Mouse (Mus musculus): ENCODE data around the gene Megf11. TPM values are rescaled to one million over a fixed set of nuclear protein-coding genes. Genes with fewer than 3 reads are reported as not detected.
A peak's percentile ranks its signal among the peaks of the same experiment; 100 is the strongest.

Gene Megf11
- polyA plus RNA-seq, 1 experiment = 0.94 TPM

DNA sequence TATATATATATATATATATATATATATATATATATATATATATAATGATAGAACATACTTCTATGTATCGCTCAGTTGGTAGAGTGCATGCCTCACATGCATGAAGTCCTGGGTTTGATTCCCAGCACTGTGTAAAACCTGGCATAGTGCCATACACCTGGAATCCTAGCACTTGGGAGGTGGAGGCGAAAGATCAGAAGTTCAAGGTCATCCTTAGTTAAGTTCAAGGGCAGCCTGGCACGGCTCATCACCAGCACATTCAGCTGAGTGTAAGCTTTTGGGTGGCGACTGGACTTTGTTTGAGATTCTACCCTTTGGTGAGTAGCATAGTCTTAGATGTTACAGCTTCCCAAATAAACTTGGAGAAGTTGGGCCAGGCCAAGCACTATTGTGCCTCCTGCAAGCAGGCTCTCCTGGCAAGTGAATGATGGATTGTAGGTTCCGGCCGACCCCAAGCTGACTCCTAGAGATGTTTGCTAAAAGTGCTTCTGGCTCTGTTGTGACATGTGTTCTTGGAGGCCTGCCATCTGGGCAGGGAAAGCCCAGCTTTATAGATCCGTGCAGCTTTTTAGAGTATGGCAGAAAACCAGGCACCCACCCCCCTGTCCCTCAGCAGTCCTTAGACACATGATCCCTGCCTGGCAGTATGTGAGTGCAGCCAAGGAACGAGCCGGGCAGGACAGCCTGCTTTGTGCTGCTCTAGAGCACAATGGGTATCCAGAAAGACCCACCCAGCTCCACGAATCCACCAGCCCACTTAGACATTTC lies 2.2 kb upstream of the Megf11 start:
- TF ChIP-seq CTCF (IDR thresholded peaks at IDR 0.05; ENCODE audit: low read depth, low read length) = no peak
- TF ChIP-seq POLR2A (IDR thresholded peaks at IDR 0.05; ENCODE audit: insufficient read depth, low read length) = no peak
- no peak for TF ChIP-seq EP300 (IDR thresholded peaks at IDR 0.05; ENCODE audit: insufficient read depth, low read depth, low read length)
- Histone ChIP-seq H3K36me3 (ENCODE audit: control insufficient read depth, insufficient read depth, low read length, poor library complexity, severe bottlenecking) (no peaks in the 10 kb centered on the region), H3K9ac (ENCODE audit: low read depth, poor library complexity, severe bottlenecking) (no peak overlapping the region), H3K4me3 (ENCODE audit: low read depth, low read length) (no peak overlapping the region), H3K27ac (ENCODE audit: insufficient read depth, low read length) (no peak overlapping the region), H3K4me1 (ENCODE audit: control insufficient read depth, insufficient read depth, low read length) (no peaks in the 10 kb centered on the region), H3K9me3 (replicated peaks; ENCODE audit: control insufficient read depth, insufficient read depth, low read length, poor library complexity, severe bottlenecking) (peaks cover 6% of the 10 kb centered on the region), H3K27me3 (ENCODE audit: control insufficient read depth, insufficient read depth, low read length, poor library complexity, severe bottlenecking) (peaks cover 16% of the 10 kb centered on the region)

GRCm38 (mm10) chr9:64386466-64387211 lies 1.2 kb downstream of the Megf11 start:
- Histone ChIP-seq H3K9me3 (replicated peaks; ENCODE audit: control insufficient read depth, insufficient read depth, low read length, poor library complexity, severe bottlenecking) (no peaks in the 10 kb centered on the region), H3K9ac (ENCODE audit: low read depth, poor library complexity, severe bottlenecking) (peak overlapping the region; percentile 80), H3K27me3 (ENCODE audit: control insufficient read depth, insufficient read depth, low read length, poor library complexity, severe bottlenecking) (peaks cover 16% of the 10 kb centered on the region), H3K36me3 (ENCODE audit: control insufficient read depth, insufficient read depth, low read length, poor library complexity, severe bottlenecking) (no peaks in the 10 kb centered on the region), H3K27ac (ENCODE audit: insufficient read depth, low read length) (no peak overlapping the region), H3K4me1 (ENCODE audit: control insufficient read depth, insufficient read depth, low read length) (peaks cover 7% of the 10 kb centered on the region), H3K4me3 (ENCODE audit: low read depth, low read length) (peak overlapping the region; percentile 82)
- TF ChIP-seq CTCF (IDR thresholded peaks at IDR 0.05; ENCODE audit: low read depth, low read length) (peak; percentile 49), EP300 (IDR thresholded peaks at IDR 0.05; ENCODE audit: insufficient read depth, low read depth, low read length) (no peak)

DNA sequence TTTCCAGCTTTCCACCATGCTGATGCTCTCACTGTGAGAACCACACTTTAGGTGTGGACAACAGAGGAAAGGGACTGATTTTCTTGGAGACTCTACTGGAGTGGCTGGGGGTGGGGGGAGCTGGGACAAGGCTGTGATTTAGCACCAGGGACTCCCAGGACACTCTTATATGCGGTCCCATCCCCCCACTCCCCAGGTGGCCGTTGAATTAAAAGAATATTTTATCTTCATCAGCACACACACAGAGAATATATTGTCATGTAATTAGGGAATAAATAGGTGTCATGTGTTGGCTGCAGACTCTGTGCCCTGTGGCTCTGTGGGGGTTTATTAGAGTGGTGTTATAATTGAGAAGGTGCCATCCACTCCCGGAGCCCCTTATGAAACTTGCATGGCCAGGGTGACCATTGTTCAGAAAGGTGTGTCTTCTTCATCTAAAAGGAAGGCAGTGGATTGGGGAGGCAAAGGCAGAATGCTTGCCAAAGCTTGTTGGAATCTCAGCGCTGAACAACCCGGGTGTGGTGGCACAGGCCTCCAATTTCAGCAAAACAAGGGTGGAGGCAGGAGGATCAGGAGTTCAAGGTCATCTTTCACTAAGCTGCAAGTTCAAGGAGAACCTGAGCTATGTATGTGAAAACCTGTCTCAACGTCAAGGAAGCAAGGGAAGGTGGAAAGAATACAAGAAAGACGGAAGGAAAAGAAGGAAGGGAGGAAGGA lies 4.3 kb downstream of the Megf11 start:
- H3K27ac ChIP-seq (ENCODE audit: insufficient read depth, low read length) = no peak overlapping the region
- H3K27me3 ChIP-seq (ENCODE audit: control insufficient read depth, insufficient read depth, low read length, poor library complexity, severe bottlenecking) = peaks cover 16% of the 10 kb centered on the region
- H3K4me3 ChIP-seq (ENCODE audit: low read depth, low read length) = no peak overlapping the region
- TF ChIP-seq POLR2A (IDR thresholded peaks at IDR 0.05; ENCODE audit: insufficient read depth, low read length) = no peak
- peak; percentile 76 for TF ChIP-seq EP300 (IDR thresholded peaks at IDR 0.05; ENCODE audit: insufficient read depth, low read depth, low read length)
- TF ChIP-seq CTCF (IDR thresholded peaks at IDR 0.05; ENCODE audit: low read depth, low read length) = no peak
- no peaks in the 10 kb centered on the region for H3K36me3 ChIP-seq (ENCODE audit: control insufficient read depth, insufficient read depth, low read length, poor library complexity, severe bottlenecking)
- no peak overlapping the region for H3K9ac ChIP-seq (ENCODE audit: low read depth, poor library complexity, severe bottlenecking)
- no peaks in the 10 kb centered on the region for H3K9me3 ChIP-seq (replicated peaks; ENCODE audit: control insufficient read depth, insufficient read depth, low read length, poor library complexity, severe bottlenecking)
- H3K4me1 ChIP-seq (ENCODE audit: control insufficient read depth, insufficient read depth, low read length) = peaks cover 7% of the 10 kb centered on the region

- no peaks in the 10 kb centered on the region for H3K36me3 ChIP-seq (ENCODE audit: control insufficient read depth, insufficient read depth, low read length, poor library complexity, severe bottlenecking)
- H3K9me3 ChIP-seq (replicated peaks; ENCODE audit: control insufficient read depth, insufficient read depth, low read length, poor library complexity, severe bottlenecking) = no peaks in the 10 kb centered on the region
- no peaks in the 10 kb centered on the region for H3K27me3 ChIP-seq (ENCODE audit: control insufficient read depth, insufficient read depth, low read length, poor library complexity, severe bottlenecking)
- H3K4me3 ChIP-seq (ENCODE audit: low read depth, low read length) = no peak overlapping the region
- no peak for TF ChIP-seq EP300 (IDR thresholded peaks at IDR 0.05; ENCODE audit: insufficient read depth, low read depth, low read length)
- peak; percentile 77 for TF ChIP-seq CTCF (IDR thresholded peaks at IDR 0.05; ENCODE audit: low read depth, low read length)
- H3K9ac ChIP-seq (ENCODE audit: low read depth, poor library complexity, severe bottlenecking) = no peak overlapping the region
- H3K27ac ChIP-seq (ENCODE audit: insufficient read depth, low read length) = no peak overlapping the region
- peaks cover 7% of the 10 kb centered on the region for H3K4me1 ChIP-seq (ENCODE audit: control insufficient read depth, insufficient read depth, low read length)
Measured at GRCm38 (mm10) chr9:64393914-64394596, 8.6 kb downstream of the Megf11 start.

GRCm38 (mm10) chr9:64395238-64395920 lies 10.0 kb downstream of the Megf11 start:
- no peaks in the 10 kb centered on the region for H3K36me3 ChIP-seq (ENCODE audit: control insufficient read depth, insufficient read depth, low read length, poor library complexity, severe bottlenecking)
- H3K4me1 ChIP-seq (ENCODE audit: control insufficient read depth, insufficient read depth, low read length) = no peaks in the 10 kb centered on the region
- H3K27me3 ChIP-seq (ENCODE audit: control insufficient read depth, insufficient read depth, low read length, poor library complexity, severe bottlenecking) = no peaks in the 10 kb centered on the region
- H3K9ac ChIP-seq (ENCODE audit: low read depth, poor library complexity, severe bottlenecking) = no peak overlapping the region
- no peaks in the 10 kb centered on the region for H3K9me3 ChIP-seq (replicated peaks; ENCODE audit: control insufficient read depth, insufficient read depth, low read length, poor library complexity, severe bottlenecking)
- H3K27ac ChIP-seq (ENCODE audit: insufficient read depth, low read length) = no peak overlapping the region
- no peak overlapping the region for H3K4me3 ChIP-seq (ENCODE audit: low read depth, low read length)
- TF ChIP-seq EP300 (IDR thresholded peaks at IDR 0.05; ENCODE audit: insufficient read depth, low read depth, low read length) = no peak
- TF ChIP-seq POLR2A (IDR thresholded peaks at IDR 0.05; ENCODE audit: insufficient read depth, low read length) = no peak
- TF ChIP-seq CTCF (IDR thresholded peaks at IDR 0.05; ENCODE audit: low read depth, low read length) = no peak
